Mouse (Mus musculus) heart, postnatal 10 days (tissue): Measurements from ENCODE around the gene Rbbp7. TPM values are rescaled to one million over a fixed set of nuclear protein-coding genes. Genes with fewer than 3 reads are reported as not detected.
"Not testable (repeated sequence)": the region's sequence is repeated elsewhere in the genome, so short reads cannot be mapped to it uniquely, and the experiment has no call there.

ENCODE experiments used
- DNase-seq, 2 experiments: peaks; one replicate each; pipeline ENCODE4 v3.0.0; 2021
- intact Hi-C: fragments of 180-260 bp; cut with DNase I; formaldehyde crosslinking; loops from one replicate; pipeline ENCODE4 v1.15.1; 2025
- total RNA-seq, 2 experiments: library from RNA; stranded (reverse); gene quantifications; 2 replicates each; pipeline ENCODE4 v1.2.3; 2021

Gene Rbbp7
- total RNA-seq, 2 experiments from 2014 or later = 208 to 210 TPM

DNA sequence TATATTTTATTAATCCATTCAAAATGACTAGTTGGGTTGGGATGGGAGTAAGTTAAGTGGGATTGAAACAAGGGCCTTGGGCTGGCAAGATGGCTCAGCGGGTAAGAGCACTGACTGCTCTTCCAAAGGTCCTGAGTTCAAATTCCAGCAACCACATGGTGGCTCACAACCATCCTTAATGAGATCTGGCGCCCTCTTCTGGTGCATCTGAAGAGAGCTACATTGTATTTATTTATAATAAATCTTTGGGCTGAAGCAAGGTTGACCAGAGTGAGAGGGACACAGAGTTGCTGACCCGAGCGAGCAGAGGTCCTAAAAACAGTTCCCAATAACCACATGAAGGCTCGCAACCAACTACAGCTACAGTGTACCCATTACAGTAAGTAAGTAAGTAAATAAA, 31.2 kb downstream of the Rbbp7 start:
- intact Hi-C loops, DNase-seq: not testable (repeated sequence)

DNA sequence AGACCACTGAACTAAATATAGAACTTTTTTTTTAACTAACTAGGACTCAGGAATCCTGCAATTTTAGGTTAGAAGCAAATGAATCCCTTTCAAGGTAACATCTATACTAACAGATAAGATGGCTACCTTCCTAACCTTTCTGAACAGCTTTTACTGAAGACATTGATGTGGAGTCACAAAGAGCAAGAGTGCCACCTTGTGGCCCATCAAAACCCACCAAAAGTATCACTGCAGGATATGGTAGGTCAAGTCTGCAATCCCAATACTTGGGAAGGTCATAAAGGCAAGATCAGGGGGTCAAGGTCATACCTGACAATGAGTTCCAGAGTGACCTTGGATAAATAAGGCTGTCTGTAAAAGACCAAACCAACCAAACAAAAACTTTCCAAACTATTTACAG, 40.2 kb downstream of the Rbbp7 start:
- intact Hi-C loops = loop anchor here (2.0 kb wide), 2 partner anchors 82 to 274 kb away; no protein-coding TSS in a partner anchor
- peak; percentile 43 to 51 for DNase-seq

DNA sequence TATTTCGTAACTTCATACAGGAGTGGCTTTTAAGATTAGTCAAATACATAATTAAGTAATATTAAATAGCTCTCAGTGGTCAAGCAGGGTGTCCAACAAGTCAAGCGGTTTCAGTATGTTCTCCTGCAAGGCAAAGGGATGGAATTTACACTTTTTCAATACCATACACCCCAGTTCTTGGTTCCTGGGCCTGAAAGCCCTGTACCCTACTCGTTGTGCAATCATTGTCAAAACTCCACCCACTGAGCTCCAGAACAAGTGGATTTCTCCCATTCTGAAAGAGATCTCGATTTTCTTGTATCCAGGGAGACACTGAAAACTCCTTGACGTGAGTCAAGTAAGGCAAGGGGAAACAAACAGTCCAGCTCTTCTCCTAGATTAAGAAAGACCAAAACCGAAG, 67.8 kb downstream of the Rbbp7 start:
- intact Hi-C loops = no loop called here
- peak in 1 of 2 experiments; percentile 1 for DNase-seq

Other genes starting within 250 kb of the Rbbp7 start
- 1 to 10 TPM in 1 of 2 experiments, under 1 TPM in 1; 0.79 to 1.2 TPM for gene Reps2, start 116.8 kb upstream of the Rbbp7 start, total RNA-seq
- 10 to 100 TPM in 1 of 2 experiments, 1 to 10 TPM in 1; 8.9 to 10.1 TPM for gene Txlng, start 69.1 kb downstream of the Rbbp7 start, total RNA-seq
- 10 to 100 TPM; 38.6 to 41.8 TPM for gene Syap1, start 128.0 kb downstream of the Rbbp7 start, total RNA-seq
- 10 to 100 TPM; 30.6 to 30.7 TPM for gene Ctps2, start 140.8 kb downstream of the Rbbp7 start, total RNA-seq
- not detected for gene S100g, start 204.2 kb downstream of the Rbbp7 start, total RNA-seq